Mouse (Mus musculus): ENCODE measurements around the gene Cdc42bpa. TPM values are rescaled to one million over a fixed set of nuclear protein-coding genes. Genes with fewer than 3 reads are reported as not detected.

Gene Cdc42bpa
- total and polyA plus RNA-seq, 2 experiments from 2014 or later: 8.3 to 25.8 TPM

DNA sequence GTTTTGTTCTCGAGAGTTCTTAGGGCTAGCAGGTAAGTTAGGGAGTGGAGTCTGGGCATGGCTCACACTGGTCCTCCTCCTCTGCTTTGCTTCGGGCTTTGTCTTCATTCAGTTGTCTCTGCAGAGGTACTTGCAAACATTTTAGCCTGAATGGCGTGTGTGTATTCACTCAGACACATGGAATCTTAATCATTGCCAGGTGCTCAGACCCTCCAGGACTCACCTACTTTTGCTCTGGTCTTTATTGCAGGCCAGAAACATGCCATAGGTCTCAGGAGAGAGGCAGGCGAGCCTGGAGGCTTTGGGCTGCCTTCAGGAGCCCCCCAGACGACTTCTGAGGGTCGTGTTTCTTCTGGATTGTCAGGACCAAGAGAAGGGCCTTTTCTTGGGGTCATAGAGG lies 17.2 kb downstream of the Cdc42bpa start:
- Histone ChIP-seq H3K9ac (replicated peaks; ENCODE audit: low read depth, low read length) (no peak overlapping the region), H3K4me2 (ENCODE audit: low read depth, low read length) (no peak overlapping the region), H3K27me3 (ENCODE audit: control insufficient read depth, insufficient read depth, low read length) (no peaks in the 10 kb centered on the region), H3K36me3 (replicated peaks; ENCODE audit: control insufficient read depth, insufficient read depth, low read length) (no peaks in the 10 kb centered on the region), H3K4me3 (ENCODE audit: low read depth, low read length) (no peak overlapping the region), H3K27ac (ENCODE audit: low read depth) (no peak overlapping the region), H3K9me3 (replicated peaks; ENCODE audit: control insufficient read depth, low read length) (peaks cover 7% of the 10 kb centered on the region; the same call in 1 of the 2 replicates), H3K4me1 (ENCODE audit: control insufficient read depth, insufficient read depth) (no peaks in the 10 kb centered on the region)
- 84% methylated on average over 6 of the region's 6 CpGs for WGBS
- TF ChIP-seq CTCF (IDR thresholded peaks at IDR 0.05; ENCODE audit: low read depth): no peak
- no peak for TF ChIP-seq EP300 (IDR thresholded peaks at IDR 0.05; ENCODE audit: low read depth)
- no peak for DNase-seq (ENCODE audit: low spot score)
- no peak for ATAC-seq (ENCODE audit: insufficient read depth, low read depth)

GRCm38 (mm10) chr1:179978742-179979141 lies 18.5 kb downstream of the Cdc42bpa start:
- no peak for TF ChIP-seq CTCF (IDR thresholded peaks at IDR 0.05; ENCODE audit: low read depth)
- no peak for TF ChIP-seq EP300 (IDR thresholded peaks at IDR 0.05; ENCODE audit: low read depth)
- H3K27ac ChIP-seq (ENCODE audit: low read depth): no peak overlapping the region
- H3K4me3 ChIP-seq (ENCODE audit: low read depth, low read length): no peak overlapping the region
- H3K4me2 ChIP-seq (ENCODE audit: low read depth, low read length): no peak overlapping the region
- no peaks in the 10 kb centered on the region for H3K4me1 ChIP-seq (ENCODE audit: control insufficient read depth, insufficient read depth)
- H3K9me3 ChIP-seq (replicated peaks; ENCODE audit: control insufficient read depth, low read length): peaks cover 7% of the 10 kb centered on the region; the same call in 1 of the 2 replicates
- H3K9ac ChIP-seq (replicated peaks; ENCODE audit: low read depth, low read length): no peak overlapping the region
- DNase-seq (ENCODE audit: low spot score) (no peak), ATAC-seq (ENCODE audit: insufficient read depth, low read depth) (no peak)
- H3K27me3 ChIP-seq (ENCODE audit: control insufficient read depth, insufficient read depth, low read length): no peaks in the 10 kb centered on the region
- H3K36me3 ChIP-seq (replicated peaks; ENCODE audit: control insufficient read depth, insufficient read depth, low read length): no peaks in the 10 kb centered on the region
- WGBS: 62% methylated on average over 1 of the region's 1 CpGs

DNA sequence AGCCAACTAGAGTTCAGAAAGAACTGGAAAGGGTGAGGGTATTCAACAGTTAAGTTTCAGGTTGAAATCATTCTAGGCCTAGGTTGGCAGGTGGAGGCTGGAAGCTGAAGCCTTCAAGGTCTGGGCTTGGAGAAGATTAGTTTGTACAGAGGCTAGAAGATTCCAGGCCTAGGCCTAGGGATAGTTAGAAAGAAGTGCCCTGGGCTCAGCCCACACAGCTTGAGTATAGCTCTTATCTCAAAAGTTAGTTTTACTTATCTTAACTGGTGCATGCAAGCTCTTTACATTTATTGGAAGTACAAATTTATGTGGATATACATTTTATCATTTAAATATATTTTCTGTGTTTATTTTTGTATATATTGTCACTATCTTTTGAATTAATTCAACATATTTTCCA lies 21.4 kb downstream of the Cdc42bpa start:
- Histone ChIP-seq H3K27ac (ENCODE audit: low read depth) (no peak overlapping the region), H3K4me3 (ENCODE audit: low read depth, low read length) (no peak overlapping the region), H3K4me1 (ENCODE audit: control insufficient read depth, insufficient read depth) (no peaks in the 10 kb centered on the region), H3K4me2 (ENCODE audit: low read depth, low read length) (no peak overlapping the region), H3K9me3 (replicated peaks; ENCODE audit: control insufficient read depth, low read length) (peaks cover 7% of the 10 kb centered on the region; the same call in 1 of the 2 replicates), H3K9ac (replicated peaks; ENCODE audit: low read depth, low read length) (no peak overlapping the region), H3K27me3 (ENCODE audit: control insufficient read depth, insufficient read depth, low read length) (no peaks in the 10 kb centered on the region), H3K36me3 (replicated peaks; ENCODE audit: control insufficient read depth, insufficient read depth, low read length) (no peaks in the 10 kb centered on the region)
- DNase-seq (ENCODE audit: low spot score): no peak
- TF ChIP-seq EP300 (IDR thresholded peaks at IDR 0.05; ENCODE audit: low read depth): no peak
- no peak for TF ChIP-seq CTCF (IDR thresholded peaks at IDR 0.05; ENCODE audit: low read depth)
- ATAC-seq (ENCODE audit: insufficient read depth, low read depth): no peak

- WGBS: 76% methylated on average over 1 of the region's 1 CpGs
- Histone ChIP-seq H3K9ac (replicated peaks; ENCODE audit: low read depth, low read length) (no peak overlapping the region), H3K27me3 (ENCODE audit: control insufficient read depth, insufficient read depth, low read length) (no peaks in the 10 kb centered on the region), H3K36me3 (replicated peaks; ENCODE audit: control insufficient read depth, insufficient read depth, low read length) (no peaks in the 10 kb centered on the region), H3K9me3 (replicated peaks; ENCODE audit: control insufficient read depth, low read length) (peaks cover 7% of the 10 kb centered on the region; the same call in 1 of the 2 replicates), H3K27ac (ENCODE audit: low read depth) (no peak overlapping the region), H3K4me3 (ENCODE audit: low read depth, low read length) (no peak overlapping the region), H3K4me1 (ENCODE audit: control insufficient read depth, insufficient read depth) (no peaks in the 10 kb centered on the region), H3K4me2 (ENCODE audit: low read depth, low read length) (no peak overlapping the region)
- no peak for TF ChIP-seq EP300 (IDR thresholded peaks at IDR 0.05; ENCODE audit: low read depth)
- TF ChIP-seq CTCF (IDR thresholded peaks at IDR 0.05; ENCODE audit: low read depth): no peak
- DNase-seq (ENCODE audit: low spot score) (no peak), ATAC-seq (ENCODE audit: insufficient read depth, low read depth) (no peak)
Observed at GRCm38 (mm10) chr1:179982183-179982582, 21.9 kb downstream of the Cdc42bpa start.

DNA sequence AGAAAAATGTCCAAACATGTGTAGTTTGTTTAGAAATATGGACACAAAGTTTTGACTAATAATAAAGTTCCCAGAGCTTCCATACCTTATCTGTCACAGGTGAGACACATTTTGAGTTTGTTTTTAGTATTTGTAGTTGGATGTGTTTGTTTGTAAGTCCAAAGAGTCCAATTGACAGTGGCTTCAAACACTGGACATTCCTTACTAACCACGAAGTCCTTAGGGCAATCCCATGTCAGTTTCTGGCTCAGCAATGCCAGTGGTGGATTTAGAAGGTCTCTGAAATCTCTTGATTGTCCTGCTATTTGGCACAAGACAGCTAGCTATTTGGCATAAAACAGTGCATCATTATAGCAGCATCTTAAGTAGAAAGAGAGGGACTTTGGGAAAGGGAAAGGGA lies 22.7 kb downstream of the Cdc42bpa start:
- Histone ChIP-seq H3K36me3 (replicated peaks; ENCODE audit: control insufficient read depth, insufficient read depth, low read length) (no peaks in the 10 kb centered on the region), H3K4me1 (ENCODE audit: control insufficient read depth, insufficient read depth) (no peaks in the 10 kb centered on the region), H3K4me3 (ENCODE audit: low read depth, low read length) (no peak overlapping the region), H3K9ac (replicated peaks; ENCODE audit: low read depth, low read length) (no peak overlapping the region), H3K27ac (ENCODE audit: low read depth) (no peak overlapping the region), H3K4me2 (ENCODE audit: low read depth, low read length) (no peak overlapping the region), H3K27me3 (ENCODE audit: control insufficient read depth, insufficient read depth, low read length) (no peaks in the 10 kb centered on the region), H3K9me3 (replicated peaks; ENCODE audit: control insufficient read depth, low read length) (peaks cover 7% of the 10 kb centered on the region; the same call in 1 of the 2 replicates)
- no peak for DNase-seq (ENCODE audit: low spot score)
- no peak for TF ChIP-seq EP300 (IDR thresholded peaks at IDR 0.05; ENCODE audit: low read depth)
- TF ChIP-seq CTCF (IDR thresholded peaks at IDR 0.05; ENCODE audit: low read depth): no peak
- 87% methylated on average over 1 of the region's 1 CpGs for WGBS
- ATAC-seq (ENCODE audit: insufficient read depth, low read depth): no peak

DNA sequence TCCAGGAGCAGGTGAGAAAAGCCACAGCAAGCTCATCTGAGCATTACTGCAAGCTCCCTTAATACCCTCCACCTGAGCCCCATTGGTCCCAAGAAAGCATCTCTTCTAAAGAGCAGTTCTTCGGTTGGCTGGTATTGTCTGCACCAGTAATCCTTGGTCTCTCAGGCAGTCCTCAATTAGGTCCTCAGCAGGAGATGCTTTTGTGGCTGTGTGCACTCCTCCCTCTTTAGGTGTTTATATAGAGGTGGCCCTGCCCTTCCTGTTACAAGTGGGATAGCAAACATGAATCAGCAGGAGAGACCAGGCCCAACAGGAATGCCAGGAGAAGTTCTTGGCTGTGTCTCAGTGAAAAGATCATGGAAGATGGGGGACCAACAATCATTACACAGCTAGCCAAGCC lies 23.9 kb downstream of the Cdc42bpa start:
- DNase-seq (ENCODE audit: low spot score): no peak
- no peak overlapping the region for H3K27ac ChIP-seq (ENCODE audit: low read depth)
- H3K4me3 ChIP-seq (ENCODE audit: low read depth, low read length): no peak overlapping the region
- H3K4me1 ChIP-seq (ENCODE audit: control insufficient read depth, insufficient read depth): no peaks in the 10 kb centered on the region
- peaks cover 7% of the 10 kb centered on the region; the same call in 1 of the 2 replicates for H3K9me3 ChIP-seq (replicated peaks; ENCODE audit: control insufficient read depth, low read length)
- TF ChIP-seq CTCF (IDR thresholded peaks at IDR 0.05; ENCODE audit: low read depth) (no peak), EP300 (IDR thresholded peaks at IDR 0.05; ENCODE audit: low read depth) (no peak)
- no peaks in the 10 kb centered on the region for H3K36me3 ChIP-seq (replicated peaks; ENCODE audit: control insufficient read depth, insufficient read depth, low read length)
- ATAC-seq (ENCODE audit: insufficient read depth, low read depth): no peak
- 79% methylated on average over 1 of the region's 1 CpGs for WGBS
- no peak overlapping the region for H3K4me2 ChIP-seq (ENCODE audit: low read depth, low read length)
- no peak overlapping the region for H3K9ac ChIP-seq (replicated peaks; ENCODE audit: low read depth, low read length)
- no peaks in the 10 kb centered on the region for H3K27me3 ChIP-seq (ENCODE audit: control insufficient read depth, insufficient read depth, low read length)
